Mouse (Mus musculus): ENCODE measurements around the gene B3galt5. TPM values are rescaled to one million over a fixed set of nuclear protein-coding genes. Genes with fewer than 3 reads are reported as not detected.

B3galt5 gene
- polyA plus RNA-seq, 1 experiment from 2014 or later = 0.18 TPM

DNA sequence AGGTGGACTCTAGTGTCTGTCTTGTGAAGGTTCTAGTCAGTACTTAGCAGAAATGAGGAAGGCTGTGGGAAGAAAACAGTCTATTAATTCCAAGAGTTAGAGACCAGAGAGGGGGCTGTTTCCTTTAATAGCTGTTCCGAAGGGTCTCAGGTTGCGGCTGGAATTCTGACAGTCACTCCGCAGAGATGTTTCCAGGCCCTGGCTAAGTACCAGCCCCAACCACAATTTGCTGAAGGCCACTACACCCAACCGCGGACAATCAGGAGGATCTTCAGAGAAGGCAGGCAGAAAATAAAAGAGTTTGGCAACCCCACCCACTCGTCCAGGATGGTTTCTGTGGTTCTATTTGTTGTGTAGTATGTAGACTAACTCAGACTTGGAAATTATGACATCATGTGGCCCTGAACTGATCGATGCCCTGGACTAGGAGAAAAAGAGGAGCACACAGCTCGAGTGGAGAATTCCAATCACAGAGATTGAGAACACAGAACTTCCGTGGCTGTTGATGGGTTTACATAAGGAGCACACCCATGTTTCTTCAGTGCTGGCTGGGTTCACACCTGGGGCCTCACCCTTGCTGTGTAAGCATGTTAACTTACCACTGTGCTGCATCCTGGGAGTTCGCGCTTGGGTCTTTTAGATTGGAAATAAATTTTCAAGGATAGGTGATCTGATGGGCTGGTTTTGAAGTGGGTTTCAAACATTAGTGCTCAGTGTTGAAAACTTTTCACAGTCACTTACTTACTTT, 33.9 kb upstream of the B3galt5 start:
- Histone ChIP-seq H3K4me2 (replicated peaks; ENCODE audit: low read depth, low read length) (no peak overlapping the region), H3K27ac (ENCODE audit: low read length) (no peak overlapping the region), H3K9me3 (ENCODE audit: low read length) (no peaks in the 10 kb centered on the region), H3K27me3 (replicated peaks; ENCODE audit: insufficient read depth, low read length) (no peaks in the 10 kb centered on the region), H3K9ac (replicated peaks; ENCODE audit: low read depth) (no peak overlapping the region), H3K4me1 (ENCODE audit: insufficient read depth, low read depth, low read length) (peaks cover 10% of the 10 kb centered on the region; the same call in 1 of the 2 replicates), H3K4me3 (ENCODE audit: low read depth, low read length) (no peak overlapping the region), H3K36me3 (ENCODE audit: insufficient read depth, low read length) (no peaks in the 10 kb centered on the region)
- ATAC-seq = no peak
- 71% methylated on average over 11 of the region's 11 CpGs for WGBS
- no peak for DNase-seq (ENCODE audit: low spot score)
- TF ChIP-seq EP300 (IDR thresholded peaks at IDR 0.05) = no peak
- no peak for TF ChIP-seq CTCF (IDR thresholded peaks at IDR 0.05)

DNA sequence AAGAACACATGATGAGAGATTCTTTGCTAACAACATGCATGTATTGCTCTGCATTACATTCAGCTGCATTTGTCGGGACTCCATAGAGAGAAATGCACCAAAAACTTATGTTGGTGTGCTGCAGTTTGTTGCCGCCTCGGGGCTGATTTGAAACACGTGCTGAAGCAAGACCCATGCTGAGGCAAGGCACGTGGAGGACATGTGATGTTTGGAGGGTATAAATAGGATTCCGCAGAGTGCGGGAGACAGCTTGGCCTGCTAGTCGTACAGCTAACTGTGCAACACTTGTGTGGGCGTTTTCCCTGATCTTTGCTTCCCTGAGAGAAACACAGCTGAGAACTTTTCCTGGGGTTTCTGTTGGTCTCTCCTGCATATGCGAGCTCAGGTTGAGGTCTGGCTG, 25.8 kb upstream of the B3galt5 start:
- ATAC-seq = no peak
- Histone ChIP-seq H3K4me2 (replicated peaks; ENCODE audit: low read depth, low read length) (no peak overlapping the region), H3K36me3 (ENCODE audit: insufficient read depth, low read length) (no peaks in the 10 kb centered on the region), H3K27me3 (replicated peaks; ENCODE audit: insufficient read depth, low read length) (no peaks in the 10 kb centered on the region), H3K4me1 (ENCODE audit: insufficient read depth, low read depth, low read length) (0 out of 2 replicates have a peak, but pooled peaks cover 3% of the 10 kb centered on the region), H3K9ac (replicated peaks; ENCODE audit: low read depth) (no peak overlapping the region), H3K9me3 (ENCODE audit: low read length) (no peaks in the 10 kb centered on the region), H3K4me3 (ENCODE audit: low read depth, low read length) (no peak overlapping the region), H3K27ac (ENCODE audit: low read length) (no peak overlapping the region)
- no peak for DNase-seq (ENCODE audit: low spot score)
- TF ChIP-seq CTCF (IDR thresholded peaks at IDR 0.05) = no peak
- TF ChIP-seq EP300 (IDR thresholded peaks at IDR 0.05) = no peak
- 86% methylated on average over 10 of the region's 10 CpGs for WGBS

DNA sequence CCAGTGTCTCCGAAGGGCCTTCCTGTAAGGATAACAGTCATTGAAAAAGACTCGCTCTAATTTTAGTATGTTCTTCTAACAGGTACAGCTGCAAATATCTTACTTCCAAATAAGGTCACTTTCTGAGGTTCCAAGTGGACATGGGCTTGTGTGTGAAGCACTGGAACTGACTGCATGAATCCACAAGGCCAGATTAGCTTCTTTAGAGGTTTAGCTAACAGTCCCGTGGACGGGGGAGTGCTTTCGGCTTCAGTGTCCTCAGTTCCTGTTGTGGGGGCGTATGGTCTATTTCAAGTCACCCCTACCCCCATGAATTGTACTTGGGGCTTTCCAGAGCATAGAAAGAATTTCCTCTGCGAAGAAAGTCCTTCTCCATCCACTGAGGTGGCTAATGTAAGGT, 24.7 kb upstream of the B3galt5 start:
- no peak for TF ChIP-seq EP300 (IDR thresholded peaks at IDR 0.05)
- TF ChIP-seq CTCF (IDR thresholded peaks at IDR 0.05) = no peak
- Histone ChIP-seq H3K27ac (ENCODE audit: low read length) (no peak overlapping the region), H3K9ac (replicated peaks; ENCODE audit: low read depth) (no peak overlapping the region), H3K9me3 (ENCODE audit: low read length) (no peaks in the 10 kb centered on the region), H3K4me3 (ENCODE audit: low read depth, low read length) (no peak overlapping the region), H3K4me1 (ENCODE audit: insufficient read depth, low read depth, low read length) (0 out of 2 replicates have a peak, but pooled peaks cover 3% of the 10 kb centered on the region), H3K27me3 (replicated peaks; ENCODE audit: insufficient read depth, low read length) (no peaks in the 10 kb centered on the region), H3K36me3 (ENCODE audit: insufficient read depth, low read length) (no peaks in the 10 kb centered on the region), H3K4me2 (replicated peaks; ENCODE audit: low read depth, low read length) (no peak overlapping the region)
- DNase-seq (ENCODE audit: low spot score) = no peak
- WGBS = 76% methylated on average over 7 of the region's 7 CpGs
- no peak for ATAC-seq

DNA sequence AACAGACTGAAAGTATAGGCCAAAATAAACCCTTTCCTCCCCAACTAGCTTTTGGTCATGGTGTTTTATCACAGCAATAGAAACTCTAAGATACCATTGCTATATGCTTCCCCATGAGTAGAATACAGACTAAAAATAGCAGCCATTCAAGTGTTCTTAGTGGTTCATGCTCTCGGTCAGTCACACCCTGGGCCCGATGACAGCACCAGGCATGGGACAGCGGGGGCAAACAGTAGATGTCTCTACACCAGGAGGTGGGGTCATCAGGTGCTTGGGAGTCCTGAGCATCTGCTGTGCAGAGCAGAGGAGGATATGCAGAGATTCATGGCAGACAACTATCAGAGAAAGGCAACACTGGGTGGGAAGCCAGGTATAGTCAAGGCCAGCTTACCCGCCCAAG, 22.6 kb upstream of the B3galt5 start:
- ATAC-seq = no peak
- H3K4me2 ChIP-seq (replicated peaks; ENCODE audit: low read depth, low read length) = no peak overlapping the region

DNA sequence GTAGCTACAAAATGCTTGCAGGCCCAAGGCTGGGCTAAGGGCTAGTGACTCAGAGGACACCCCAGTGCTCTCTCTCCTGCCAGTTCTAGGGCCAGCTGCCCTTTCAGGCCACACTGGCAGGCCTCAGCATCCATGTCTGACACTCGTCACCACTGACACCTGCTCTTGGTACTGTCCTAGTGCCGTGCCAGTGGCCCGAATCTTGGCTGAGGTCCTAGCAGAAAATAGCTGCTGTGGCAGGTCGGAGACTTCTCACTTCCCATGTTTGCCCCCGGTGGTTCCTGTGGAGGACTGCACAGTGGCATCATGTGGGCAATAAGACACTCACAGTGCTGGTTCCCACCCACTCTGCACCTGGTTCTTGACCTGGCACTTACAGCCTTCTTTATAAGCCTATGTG, 14.1 kb upstream of the B3galt5 start:
- WGBS = 50% methylated on average over 5 of the region's 5 CpGs
- no peaks in the 10 kb centered on the region for H3K27me3 ChIP-seq (replicated peaks; ENCODE audit: insufficient read depth, low read length)
- no peaks in the 10 kb centered on the region for H3K9me3 ChIP-seq (ENCODE audit: low read length)
- H3K4me3 ChIP-seq (ENCODE audit: low read depth, low read length) = no peak overlapping the region
- H3K27ac ChIP-seq (ENCODE audit: low read length) = no peak overlapping the region
- H3K36me3 ChIP-seq (ENCODE audit: insufficient read depth, low read length) = no peaks in the 10 kb centered on the region
- H3K9ac ChIP-seq (replicated peaks; ENCODE audit: low read depth) = no peak overlapping the region
- no peak overlapping the region for H3K4me2 ChIP-seq (replicated peaks; ENCODE audit: low read depth, low read length)
- ATAC-seq (no peak), DNase-seq (ENCODE audit: low spot score) (no peak)
- no peaks in the 10 kb centered on the region for H3K4me1 ChIP-seq (ENCODE audit: insufficient read depth, low read depth, low read length)
- no peak for TF ChIP-seq CTCF (IDR thresholded peaks at IDR 0.05)
- TF ChIP-seq EP300 (IDR thresholded peaks at IDR 0.05) = no peak

More for the DNA sequence above, 22.6 kb upstream of the B3galt5 start:
- TF ChIP-seq CTCF (IDR thresholded peaks at IDR 0.05) (no peak), EP300 (IDR thresholded peaks at IDR 0.05) (no peak)
- Histone ChIP-seq H3K27me3 (replicated peaks; ENCODE audit: insufficient read depth, low read length) (no peaks in the 10 kb centered on the region), H3K9me3 (ENCODE audit: low read length) (no peaks in the 10 kb centered on the region), H3K9ac (replicated peaks; ENCODE audit: low read depth) (no peak overlapping the region), H3K4me1 (ENCODE audit: insufficient read depth, low read depth, low read length) (0 out of 2 replicates have a peak, but pooled peaks cover 3% of the 10 kb centered on the region), H3K4me3 (ENCODE audit: low read depth, low read length) (no peak overlapping the region), H3K27ac (ENCODE audit: low read length) (no peak overlapping the region), H3K36me3 (ENCODE audit: insufficient read depth, low read length) (no peaks in the 10 kb centered on the region)
- DNase-seq (ENCODE audit: low spot score) = no peak
- 81% methylated on average over 4 of the region's 4 CpGs for WGBS

DNA sequence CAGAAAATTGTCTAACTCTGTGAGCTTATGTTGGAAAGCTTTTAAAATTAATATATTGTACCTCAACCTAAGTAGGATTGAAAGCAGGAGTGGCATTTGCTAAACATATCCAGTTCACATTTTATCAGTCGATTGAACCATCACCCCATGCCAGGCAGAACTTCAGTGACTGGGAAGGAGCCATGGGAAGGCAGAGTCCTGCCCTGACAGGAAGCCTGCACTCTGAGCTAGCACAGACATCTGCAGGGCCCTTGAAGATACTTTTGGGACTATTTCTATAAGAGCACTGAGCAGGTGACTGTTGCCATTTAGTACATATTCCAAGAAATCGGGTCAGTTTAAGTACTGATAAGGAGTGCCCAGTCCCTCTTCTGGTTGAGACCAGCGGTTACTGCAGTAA, 13.6 kb upstream of the B3galt5 start:
- TF ChIP-seq EP300 (IDR thresholded peaks at IDR 0.05) (no peak), CTCF (IDR thresholded peaks at IDR 0.05) (no peak)
- no peak for ATAC-seq
- 49% methylated on average over 3 of the region's 3 CpGs for WGBS
- Histone ChIP-seq H3K9ac (replicated peaks; ENCODE audit: low read depth) (no peak overlapping the region), H3K9me3 (ENCODE audit: low read length) (no peaks in the 10 kb centered on the region), H3K36me3 (ENCODE audit: insufficient read depth, low read length) (no peaks in the 10 kb centered on the region), H3K27me3 (replicated peaks; ENCODE audit: insufficient read depth, low read length) (no peaks in the 10 kb centered on the region), H3K4me2 (replicated peaks; ENCODE audit: low read depth, low read length) (no peak overlapping the region), H3K4me1 (ENCODE audit: insufficient read depth, low read depth, low read length) (no peaks in the 10 kb centered on the region), H3K27ac (ENCODE audit: low read length) (no peak overlapping the region), H3K4me3 (ENCODE audit: low read depth, low read length) (no peak overlapping the region)
- no peak for DNase-seq (ENCODE audit: low spot score)

Measured in lung, postnatal 0 days (tissue).